Mouse (Mus musculus) neural tube, embryonic 14.5 days (tissue): ENCODE measurements at regions not wholly inside any gene's neighbourhood (a gene's known extent, or its start where the extent isn't known, plus 50 kb on each side); places are given as distances from the start of the nearest gene placed in this dataset.

Source experiments
- ATAC-seq: fragments of 200-750 bp; cut with Nextera tagmentation; 2 replicates; pipeline ENCODE4 v1.8.0; 2017; ENCODE audit warnings: low read depth, mild to moderate bottlenecking, moderate TSS enrichment, moderate library complexity
- H3K27ac ChIP-seq: fragments of 300-500 bp; sonication (generic); 2 replicates; pipeline ENCODE4 v1.5.1; 2014; ENCODE audit warnings: low read depth, mild to moderate bottlenecking, control low read depth, low read length, moderate library complexity, mixed read lengths
- H3K27me3 ChIP-seq: fragments of 300-500 bp; sonication (generic); 2 replicates; pipeline ENCODE4 v1.6.1; 2014; ENCODE audit warnings: low read length; ENCODE audit not compliant: control insufficient read depth, insufficient read depth
- H3K36me3 ChIP-seq: fragments of 300-500 bp; sonication (generic); 2 replicates; pipeline ENCODE4 v1.6.1; 2014; ENCODE audit warnings: low read length, mixed read lengths; ENCODE audit not compliant: control insufficient read depth, insufficient read depth
- H3K4me1 ChIP-seq: fragments of 300-500 bp; sonication (generic); 2 replicates; pipeline ENCODE4 v1.6.1; 2014; ENCODE audit warnings: low read length; ENCODE audit not compliant: control insufficient read depth, insufficient read depth
- H3K4me2 ChIP-seq: fragments of 300-500 bp; sonication (generic); 2 replicates; pipeline ENCODE4 v1.6.1; 2014; ENCODE audit warnings: mild to moderate bottlenecking, low read depth, low read length, control low read depth
- H3K4me3 ChIP-seq: fragments of 300-500 bp; sonication (generic); 2 replicates; pipeline ENCODE4 v1.5.1; 2014; ENCODE audit warnings: low read depth, low read length, control low read depth, mixed read lengths
- H3K9ac ChIP-seq: fragments of 300-500 bp; sonication (generic); replicated peaks from 2 replicates; pipeline ENCODE4 v1.6.1; 2014; ENCODE audit warnings: low read depth, mild to moderate bottlenecking, control low read depth, low read length, mixed read lengths
- H3K9me3 ChIP-seq: fragments of 300-500 bp; sonication (generic); 2 replicates; pipeline ENCODE4 v1.6.1; 2016; ENCODE audit warnings: low read length; ENCODE audit not compliant: control insufficient read depth
- WGBS: fragments of 180-500 bp; shearing (Covaris S2); extraction: QIAGEN DNeasy Blood & Tissue Kit; methylation state at CpG from one replicate; pipeline ENCODE4 v1.1.7; 2014; 5-methylcytosine and 5-hydroxymethylcytosine counted together

- 74% methylated on average over 7 of the region's 7 CpGs for WGBS
- no peak overlapping the region for H3K4me2 ChIP-seq
- H3K36me3 ChIP-seq: no peaks in the 10 kb centered on the region
- no peak overlapping the region for H3K4me3 ChIP-seq
- H3K9ac ChIP-seq: no peak overlapping the region
- no peak overlapping the region for H3K27ac ChIP-seq
- no peak for ATAC-seq
- no peaks in the 10 kb centered on the region for H3K4me1 ChIP-seq
- H3K27me3 ChIP-seq: no peaks in the 10 kb centered on the region
- H3K9me3 ChIP-seq: no peaks in the 10 kb centered on the region
These were observed 53.8 kb upstream of the Hs6st1 start for GRCm38 (mm10) chr1:36014372-36014771.

- Histone ChIP-seq H3K9ac (no peak overlapping the region), H3K4me1 (no peaks in the 10 kb centered on the region), H3K4me2 (no peak overlapping the region), H3K27ac (no peak overlapping the region), H3K36me3 (no peaks in the 10 kb centered on the region), H3K27me3 (no peaks in the 10 kb centered on the region), H3K9me3 (no peaks in the 10 kb centered on the region), H3K4me3 (no peak overlapping the region)
- 94% methylated on average over 5 of the region's 5 CpGs for WGBS
- no peak for ATAC-seq
These were observed 53.0 kb upstream of the Hs6st1 start for GRCm38 (mm10) chr1:36015210-36015609.

DNA sequence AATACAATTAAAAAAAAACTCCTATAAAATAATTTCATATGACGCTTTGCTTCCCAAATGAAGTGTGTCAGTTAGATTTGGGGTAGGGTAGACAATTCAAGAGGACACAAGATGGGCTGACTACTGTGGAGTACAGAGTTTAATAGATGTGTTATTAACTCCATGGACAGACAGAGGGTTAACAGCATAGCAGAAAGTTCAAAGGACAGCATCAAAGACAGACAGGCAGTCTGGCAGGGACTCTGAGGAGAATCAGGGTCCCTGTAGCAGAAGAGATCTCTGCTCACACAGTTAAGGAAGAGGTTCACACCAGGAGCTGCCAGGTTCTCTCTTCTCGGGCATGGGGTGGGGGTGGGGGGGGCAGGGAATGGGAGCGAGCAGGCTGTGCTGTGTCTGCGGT lies 51.6 kb upstream of the Hs6st1 start:
- Histone ChIP-seq H3K27ac (no peak overlapping the region), H3K9ac (no peak overlapping the region), H3K36me3 (no peaks in the 10 kb centered on the region), H3K9me3 (no peaks in the 10 kb centered on the region), H3K27me3 (no peaks in the 10 kb centered on the region), H3K4me3 (no peak overlapping the region), H3K4me2 (no peak overlapping the region), H3K4me1 (no peaks in the 10 kb centered on the region)
- ATAC-seq: no peak
- WGBS: 24% methylated on average over 4 of the region's 4 CpGs

DNA sequence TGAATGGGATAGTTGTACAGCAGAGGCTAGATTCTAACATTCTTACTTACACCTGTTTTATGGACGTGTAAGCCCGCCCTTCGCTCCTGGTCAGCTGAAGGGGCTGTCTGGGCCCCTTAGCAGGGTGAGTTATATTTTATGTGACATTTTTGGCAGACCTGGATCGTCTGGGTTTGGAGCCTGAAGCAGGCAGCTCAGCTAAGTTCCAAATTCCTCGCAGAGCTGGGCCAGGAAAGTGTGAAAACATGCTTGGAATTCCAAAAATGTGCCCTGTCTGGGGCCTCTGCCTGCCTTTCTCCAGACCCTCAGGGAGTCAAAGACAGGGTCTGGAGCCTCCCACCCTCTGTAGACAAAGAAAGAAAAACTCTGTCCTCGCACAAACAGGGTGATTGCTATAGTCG lies 51.1 kb upstream of the Hs6st1 start:
- 9% methylated on average over 7 of the region's 7 CpGs for WGBS
- H3K27me3 ChIP-seq: no peaks in the 10 kb centered on the region
- peak; percentile 34; the same call in 1 of the 2 replicates for ATAC-seq
- H3K4me2 ChIP-seq: no peak overlapping the region
- H3K4me1 ChIP-seq: no peaks in the 10 kb centered on the region
- H3K4me3 ChIP-seq: no peak overlapping the region
- H3K36me3 ChIP-seq: no peaks in the 10 kb centered on the region
- no peak overlapping the region for H3K27ac ChIP-seq
- H3K9ac ChIP-seq: no peak overlapping the region
- H3K9me3 ChIP-seq: no peaks in the 10 kb centered on the region

DNA sequence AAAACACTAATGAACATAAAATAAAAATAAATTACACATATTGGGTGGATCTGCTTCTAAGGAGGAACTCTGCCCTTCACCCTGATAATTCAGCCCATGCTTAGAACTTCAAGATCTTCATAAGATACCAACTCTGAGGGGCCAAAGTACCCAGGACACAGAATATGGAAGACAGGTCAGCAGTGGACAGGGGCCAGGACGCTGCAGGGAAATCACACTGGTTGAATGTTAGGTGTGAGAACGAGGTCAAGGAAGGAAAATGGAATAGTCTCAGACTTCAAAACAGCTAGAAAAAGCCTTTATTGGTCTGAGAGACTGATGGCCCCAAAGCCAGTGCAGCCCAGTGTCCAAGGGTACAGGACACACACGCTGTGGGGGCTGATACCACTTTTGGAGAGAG lies 50.5 kb upstream of the Hs6st1 start:
- no peak overlapping the region for H3K27ac ChIP-seq
- peaks cover 3% of the 10 kb centered on the region; the same call in 1 of the 2 replicates for H3K9me3 ChIP-seq
- no peaks in the 10 kb centered on the region for H3K4me1 ChIP-seq
- no peak overlapping the region for H3K4me3 ChIP-seq
- 51% methylated on average over 3 of the region's 3 CpGs for WGBS
- no peaks in the 10 kb centered on the region for H3K36me3 ChIP-seq
- H3K4me2 ChIP-seq: no peak overlapping the region
- no peak for ATAC-seq
- no peaks in the 10 kb centered on the region for H3K27me3 ChIP-seq
- no peak overlapping the region for H3K9ac ChIP-seq
